Mouse (Mus musculus): Measurements from ENCODE around the gene Rbfox1.

The Rbfox1 gene

DNA sequence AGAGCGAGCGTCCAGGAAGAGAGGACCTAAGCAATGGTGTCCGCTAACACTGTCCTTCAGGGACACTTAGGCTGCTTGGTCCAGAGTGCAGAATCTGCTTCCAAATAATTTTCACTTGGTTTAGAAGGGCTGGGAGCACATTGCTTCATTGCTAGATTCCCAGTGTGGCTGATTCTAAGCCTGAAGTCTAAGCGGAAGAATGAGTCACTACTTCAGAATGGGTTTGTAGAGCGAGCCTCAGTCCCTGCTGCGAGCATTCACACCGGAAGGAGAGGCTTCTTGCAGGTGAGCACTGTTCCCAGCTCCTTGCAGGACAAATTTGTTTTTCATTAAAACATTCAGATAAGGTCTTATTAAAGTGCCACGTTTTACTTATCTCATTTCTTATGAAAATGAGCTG lies 1151.8 kb downstream of the Rbfox1 start:
- DNase-seq (ENCODE audit: low spot score), result no peak

GRCm38 (mm10) chr16:7038639-7039260 lies 1153.6 kb downstream of the Rbfox1 start:
- no peak for DNase-seq (ENCODE audit: low spot score)

GRCm38 (mm10) chr16:7039404-7040367 lies 1154.5 kb downstream of the Rbfox1 start:
- no peak for DNase-seq (ENCODE audit: low spot score)

DNA sequence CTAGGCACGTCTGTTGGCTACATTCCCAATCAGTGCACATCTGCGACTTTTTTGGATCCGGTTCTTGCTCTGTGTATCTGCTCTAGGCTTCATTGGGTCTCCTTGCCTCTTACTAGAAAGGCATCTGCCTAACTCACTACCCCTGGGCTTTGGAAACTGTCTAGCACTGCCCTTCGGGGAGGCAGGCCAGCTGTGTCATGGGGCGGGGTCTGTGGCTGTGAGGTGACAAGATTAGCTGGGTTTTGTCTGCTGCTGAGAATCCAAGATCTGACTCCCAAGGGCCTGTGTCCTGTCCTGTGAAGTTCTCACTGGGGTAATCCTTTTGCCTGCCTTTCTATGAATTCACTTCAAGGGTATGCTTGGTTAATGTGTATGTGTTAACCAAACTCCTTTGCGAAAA lies 1155.5 kb downstream of the Rbfox1 start:
- DNase-seq (ENCODE audit: low spot score), result no peak

DNA sequence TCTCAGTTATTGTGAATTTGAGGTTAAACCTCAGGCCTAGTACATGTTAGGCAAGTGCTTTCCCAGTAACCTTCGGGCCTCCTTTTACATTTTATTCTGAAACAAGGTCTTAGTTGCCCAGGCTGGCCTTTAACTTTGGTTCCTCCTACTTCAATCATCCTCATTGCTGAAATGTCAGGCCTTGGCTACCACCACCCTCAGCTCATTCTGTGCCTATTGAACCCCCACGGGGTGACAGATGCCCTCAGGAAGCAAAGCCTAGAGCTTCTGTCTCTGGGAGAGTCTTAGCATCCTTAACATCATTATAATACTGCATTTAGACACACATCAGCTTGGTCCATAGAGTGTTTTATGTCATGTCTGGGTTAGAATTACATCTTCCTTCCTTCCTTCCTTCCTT lies 1162.3 kb downstream of the Rbfox1 start:
- no peak for DNase-seq (ENCODE audit: low spot score)

- DNase-seq (ENCODE audit: low spot score), result peak; percentile 45
These were observed 1164.2 kb downstream of the Rbfox1 start for GRCm38 (mm10) chr16:7049162-7049971.

DNA sequence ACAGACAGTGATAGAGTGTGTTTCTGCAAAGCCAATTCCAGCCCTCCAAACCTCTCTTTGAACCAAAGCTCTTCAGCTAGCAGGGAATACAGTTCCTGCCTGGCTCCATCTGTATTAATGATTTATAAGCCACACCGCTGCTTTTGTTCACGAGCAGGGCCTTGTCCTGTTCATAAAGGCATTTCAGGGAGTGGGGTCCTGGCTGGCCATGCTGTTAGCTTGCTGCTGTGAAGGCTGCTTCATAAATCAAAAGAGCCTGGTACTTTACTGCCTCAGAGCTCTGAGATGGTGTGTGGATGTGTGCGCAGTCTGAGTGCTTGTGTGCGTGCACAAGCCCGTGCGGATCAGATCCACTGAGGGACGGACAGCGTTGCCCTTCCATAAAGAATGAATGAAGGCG lies 1165.8 kb downstream of the Rbfox1 start:
- no peak for DNase-seq (ENCODE audit: low spot score)

DNA sequence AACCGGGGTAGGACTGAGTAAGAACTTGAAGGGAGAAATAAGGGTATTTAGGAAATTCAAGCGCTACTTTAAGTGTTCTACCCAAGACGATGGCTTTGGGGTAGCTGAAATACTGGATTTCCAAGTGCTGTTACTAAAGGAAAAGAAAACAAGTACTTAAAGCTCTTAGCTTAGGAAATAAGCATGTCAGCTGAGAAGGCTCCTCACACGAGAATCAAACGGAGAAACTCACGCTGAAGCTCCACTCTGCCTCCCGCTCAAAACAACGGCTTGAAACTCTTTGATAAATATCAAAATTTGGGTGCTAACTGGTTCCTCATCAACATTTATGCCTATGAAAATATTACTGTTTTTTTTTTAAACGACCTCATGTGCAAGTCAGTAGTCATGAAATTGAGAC lies 1166.8 kb downstream of the Rbfox1 start:
- DNase-seq (ENCODE audit: low spot score), result no peak

- no peak for DNase-seq (ENCODE audit: low spot score)
These were observed 1167.3 kb downstream of the Rbfox1 start for GRCm38 (mm10) chr16:7052408-7052807.

DNA sequence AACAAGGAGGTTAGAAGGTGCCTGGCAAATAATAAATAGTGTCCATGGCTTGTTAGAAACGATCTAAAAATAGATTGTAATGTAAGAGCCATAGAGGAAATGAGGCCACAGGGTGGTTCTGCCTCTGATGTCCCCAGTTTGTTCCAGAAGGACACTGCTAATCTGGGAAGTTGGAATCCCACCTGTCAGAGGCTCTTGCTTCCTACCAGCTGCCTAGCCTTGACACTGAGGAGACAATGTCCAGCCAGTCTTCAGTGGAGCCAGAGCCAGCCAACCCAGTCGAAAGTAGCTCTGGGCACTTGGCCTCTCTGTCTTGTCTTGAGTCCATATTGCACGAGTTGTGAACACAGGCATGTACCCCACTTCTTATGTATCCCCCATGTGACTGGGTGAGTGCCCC lies 1172.6 kb downstream of the Rbfox1 start:
- DNase-seq (ENCODE audit: low spot score), result no peak

DNA sequence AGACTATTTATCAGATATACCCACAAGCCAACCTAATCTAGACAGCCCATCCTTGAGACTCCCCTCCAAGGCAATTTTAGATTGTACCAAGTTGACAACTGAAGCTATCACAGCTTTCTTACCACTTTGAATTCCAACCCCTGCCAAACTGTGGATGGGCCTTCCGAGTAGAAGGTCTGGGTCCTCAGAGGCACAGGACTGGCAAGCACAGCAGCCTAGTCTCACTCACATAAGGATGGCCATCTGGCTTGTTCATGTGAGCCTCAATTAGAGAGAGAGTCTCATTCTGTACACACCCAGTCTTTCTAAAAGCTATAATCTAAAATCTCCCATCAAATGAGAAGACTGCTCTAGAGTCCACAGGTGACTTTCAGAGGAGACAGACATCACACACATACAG lies 1173.4 kb downstream of the Rbfox1 start:
- no peak for DNase-seq (ENCODE audit: low spot score)

GRCm38 (mm10) chr16:7059596-7059995 lies 1174.4 kb downstream of the Rbfox1 start:
- DNase-seq (ENCODE audit: low spot score), result no peak

DNA sequence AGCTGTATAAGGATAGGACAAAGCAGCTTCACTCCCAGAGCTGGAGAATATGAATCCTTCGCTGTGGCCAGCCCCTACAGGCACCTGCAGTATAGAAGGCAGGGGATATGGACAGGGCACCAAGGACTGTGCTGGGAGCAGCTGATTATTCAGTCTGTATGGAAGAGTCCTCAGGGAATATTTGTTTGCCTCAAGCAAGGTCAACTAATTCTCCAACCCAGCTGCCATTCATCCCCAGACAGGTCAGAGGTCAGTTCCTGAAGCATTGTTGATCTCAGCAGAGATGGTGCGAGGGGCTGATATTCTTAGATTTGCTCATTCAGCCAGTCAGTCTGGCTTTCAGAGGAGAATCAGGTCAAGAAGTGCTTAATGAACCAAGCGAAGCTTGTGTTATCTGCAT lies 1175.7 kb downstream of the Rbfox1 start:
- DNase-seq (ENCODE audit: low spot score), result no peak

GRCm38 (mm10) chr16:7062512-7062911 lies 1177.4 kb downstream of the Rbfox1 start:
- DNase-seq (ENCODE audit: low spot score), result no peak

DNA sequence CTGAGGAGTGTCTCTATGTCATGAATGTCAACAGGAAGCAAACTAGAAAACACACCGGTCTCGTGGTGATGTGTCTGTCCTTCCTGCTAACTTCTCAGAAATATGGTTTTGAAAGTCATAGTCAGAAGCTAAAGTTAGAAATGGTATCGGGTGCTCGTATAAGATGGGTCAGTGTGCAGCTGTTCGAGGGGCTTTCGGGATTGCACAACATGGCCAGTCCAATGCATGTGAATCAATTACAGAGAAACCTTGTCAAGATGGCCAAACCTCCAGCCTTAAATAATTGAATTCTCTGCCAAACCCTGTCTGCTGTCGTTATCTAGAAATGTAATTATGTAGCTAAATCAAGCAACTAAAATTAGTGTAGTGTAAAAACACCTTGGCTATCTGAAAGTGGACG lies 1182.0 kb downstream of the Rbfox1 start:
- no peak for DNase-seq (ENCODE audit: low spot score)

GRCm38 (mm10) chr16:7069599-7069998 lies 1184.4 kb downstream of the Rbfox1 start:
- no peak for DNase-seq (ENCODE audit: low spot score)

DNA sequence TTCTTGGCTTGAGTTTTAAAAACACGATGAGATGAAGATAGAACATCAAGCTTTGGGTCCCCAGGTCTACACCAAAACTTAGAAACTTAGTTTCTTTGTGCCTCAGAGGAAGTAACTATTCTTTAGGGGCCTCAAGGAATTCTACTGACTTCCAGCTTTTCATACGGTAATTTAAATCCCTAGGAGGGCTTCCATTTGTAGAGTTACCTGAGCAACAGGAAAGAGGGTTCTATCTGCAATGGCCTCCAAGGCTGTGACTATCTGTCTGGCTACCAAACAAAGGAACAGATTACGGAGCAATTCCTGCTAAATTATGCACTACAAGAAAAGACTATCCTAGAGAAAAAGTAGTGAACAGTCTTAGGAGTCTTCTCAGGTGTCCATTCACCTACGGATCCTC lies 1189.6 kb downstream of the Rbfox1 start:
- DNase-seq (ENCODE audit: low spot score), result no peak

- no peak for DNase-seq (ENCODE audit: low spot score)
These were observed 1190.6 kb downstream of the Rbfox1 start for GRCm38 (mm10) chr16:7075749-7076148.

- no peak for DNase-seq (ENCODE audit: low spot score)
These were observed 1191.2 kb downstream of the Rbfox1 start for GRCm38 (mm10) chr16:7076305-7076704.

DNA sequence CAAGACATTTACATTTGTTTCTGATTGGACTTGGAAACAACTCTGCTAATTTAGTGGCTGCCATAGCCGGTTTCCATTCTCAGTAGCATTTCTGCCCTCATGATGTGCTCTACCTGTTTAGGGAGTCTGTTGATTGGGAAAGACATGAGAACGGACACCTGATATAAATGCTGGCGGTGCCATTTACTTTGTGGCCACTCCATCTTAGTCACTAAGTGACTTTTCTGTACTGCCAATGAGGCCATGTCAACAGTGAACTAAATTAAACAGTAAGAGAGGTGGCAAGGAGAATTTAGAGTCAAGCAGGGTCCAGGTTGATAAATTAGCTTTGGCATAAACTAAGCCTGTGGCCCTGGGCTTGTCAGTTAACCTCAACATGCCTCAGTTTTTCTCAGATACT lies 1191.6 kb downstream of the Rbfox1 start:
- no peak for DNase-seq (ENCODE audit: low spot score)

DNA sequence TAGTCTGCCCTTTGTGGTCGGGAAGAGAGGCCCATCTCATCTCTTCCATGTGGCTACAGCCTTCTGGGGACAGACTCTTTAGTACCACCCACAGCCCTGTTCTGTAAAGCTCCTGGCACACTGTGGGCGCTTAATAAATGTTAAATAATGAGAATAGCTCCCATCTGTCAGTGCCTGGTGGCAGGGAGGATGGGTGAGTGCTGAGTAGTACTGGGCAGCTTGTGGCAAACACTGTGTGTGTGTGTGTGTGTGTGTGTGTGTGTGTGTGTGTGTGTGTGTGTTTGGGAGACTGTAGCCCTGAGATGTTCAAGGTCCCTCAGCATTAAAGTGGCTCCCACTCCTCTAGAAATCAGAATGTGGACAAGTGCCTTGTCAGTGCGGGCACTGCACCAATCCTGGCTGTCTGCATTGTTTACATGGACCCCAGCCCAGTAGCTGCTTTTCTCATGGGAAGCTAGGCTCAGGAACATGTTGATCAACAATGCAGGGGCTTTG lies 1196.0 kb downstream of the Rbfox1 start:
- no peak for DNase-seq (ENCODE audit: low spot score)

DNA sequence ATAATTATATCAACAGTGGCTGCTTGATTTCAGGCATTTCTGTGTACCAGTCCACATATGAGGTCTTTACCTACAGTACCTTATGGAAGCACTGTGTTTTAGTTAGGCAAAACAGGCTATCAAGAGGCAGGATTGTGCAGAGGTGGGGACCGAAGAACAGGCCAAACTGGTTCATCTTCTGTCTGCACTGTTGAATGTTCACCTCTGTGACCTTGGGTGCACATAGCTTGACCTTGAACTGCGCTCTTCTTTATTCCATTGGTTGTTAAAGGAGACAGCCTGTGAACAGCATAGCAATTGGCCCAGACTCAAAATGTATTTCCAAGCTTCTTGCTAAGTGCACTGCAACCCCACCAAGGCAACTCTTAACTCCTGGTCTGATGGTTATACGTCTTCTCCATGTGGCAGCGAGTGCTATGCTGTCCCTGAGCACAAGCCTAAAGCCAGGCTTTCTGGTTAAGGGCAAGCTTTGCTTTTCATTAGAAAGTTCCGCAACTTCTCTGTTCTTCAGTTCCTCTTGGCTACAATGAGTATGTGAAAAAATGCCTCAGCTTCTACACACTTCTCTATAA lies 1196.6 kb downstream of the Rbfox1 start:
- no peak for DNase-seq (ENCODE audit: low spot score)
